Mouse (Mus musculus) neural tube, embryonic 13.5 days (tissue): ENCODE measurements around the gene Asic2. TPM values are rescaled to one million over a fixed set of nuclear protein-coding genes. Genes with fewer than 3 reads are reported as not detected.

Source experiments
- ATAC-seq: fragments of 200-750 bp; cut with Nextera tagmentation; 2 replicates; pipeline ENCODE4 v1.8.0; 2017; ENCODE audit warnings: low read depth, mild to moderate bottlenecking, moderate TSS enrichment, moderate library complexity
- H3K27ac ChIP-seq: fragments of 300-500 bp; sonication (generic); replicated peaks from 2 replicates; pipeline ENCODE4 v1.5.1; 2015; ENCODE audit warnings: moderate library complexity, mild to moderate bottlenecking, inconsistent platforms
- H3K27me3 ChIP-seq: fragments of 300-500 bp; sonication (generic); 2 replicates; pipeline ENCODE4 v1.6.1; 2015; ENCODE audit warnings: mild to moderate bottlenecking, inconsistent platforms
- H3K36me3 ChIP-seq: fragments of 300-500 bp; sonication (generic); 2 replicates; pipeline ENCODE4 v1.6.1; 2015; ENCODE audit warnings: mild to moderate bottlenecking, inconsistent platforms
- H3K4me1 ChIP-seq: fragments of 300-500 bp; sonication (generic); replicated peaks from 2 replicates; pipeline ENCODE4 v1.6.1; 2015; ENCODE audit warnings: inconsistent platforms
- H3K4me2 ChIP-seq: fragments of 300-500 bp; sonication (generic); 2 replicates; pipeline ENCODE4 v1.6.1; 2015; ENCODE audit warnings: inconsistent platforms, mild to moderate bottlenecking, moderate library complexity
- H3K4me3 ChIP-seq: fragments of 300-500 bp; sonication (generic); 2 replicates; pipeline ENCODE4 v1.5.1; 2015; ENCODE audit warnings: mild to moderate bottlenecking, inconsistent platforms
- H3K9ac ChIP-seq: fragments of 300-500 bp; sonication (generic); 2 replicates; pipeline ENCODE4 v1.6.1; 2015; ENCODE audit warnings: moderate library complexity, mild to moderate bottlenecking, inconsistent platforms
- H3K9me3 ChIP-seq: fragments of 300-500 bp; sonication (generic); 2 replicates; pipeline ENCODE4 v1.6.1; 2016; ENCODE audit warnings: inconsistent platforms
- WGBS: fragments of 180-500 bp; shearing (Covaris S2); methylation state at CpG from one replicate; pipeline ENCODE4 v1.1.7; 2015; 5-methylcytosine and 5-hydroxymethylcytosine counted together
- polyA plus RNA-seq: library from polyadenylated mRNA; unstranded; fragments of >200 nt; fragmentation: Nextera tagmentation; extraction: Ambion mirVana; gene quantifications from 2 replicates; pipeline ENCODE4 v1.2.1, GENCODE M21; 2015

The Asic2 gene
- polyA plus RNA-seq, 1 experiment from 2014 or later: 9.1 TPM

DNA sequence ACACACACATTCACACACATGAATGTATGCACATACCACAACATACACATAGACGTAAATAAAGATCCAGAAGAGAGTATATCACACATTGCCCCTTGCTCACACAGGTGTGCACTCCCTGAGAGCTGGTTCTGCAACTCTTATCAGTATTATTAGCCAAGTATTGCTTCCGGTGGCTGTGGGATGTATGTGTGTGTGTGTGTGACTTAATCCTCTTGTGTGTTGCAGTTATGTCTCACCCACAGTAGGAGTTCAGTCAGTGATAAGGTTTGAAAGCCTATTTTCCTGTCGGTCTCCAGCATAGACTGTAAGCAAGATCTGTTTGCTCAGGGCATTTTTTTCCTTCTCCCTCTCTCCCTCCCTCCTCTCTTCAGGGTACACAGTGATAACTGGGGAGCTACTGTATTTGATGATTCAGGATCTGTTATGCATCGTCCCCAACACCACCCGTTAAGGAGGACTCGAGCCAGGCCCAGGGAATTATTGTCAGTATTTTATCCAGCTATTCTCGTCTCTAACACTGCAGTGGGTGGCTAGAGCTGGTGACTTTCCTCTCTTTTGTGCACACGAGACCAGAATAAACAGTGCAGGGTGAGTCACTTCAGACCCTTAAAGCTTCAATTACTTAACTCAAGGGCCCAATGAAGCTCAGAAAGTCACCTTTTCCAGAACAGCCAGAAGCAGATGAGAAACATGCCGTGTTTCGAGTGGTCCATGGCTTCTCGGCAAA is 888.0 kb downstream of the Asic2 start:
- no peaks in the 10 kb centered on the region for H3K27me3 ChIP-seq
- no peaks in the 10 kb centered on the region for H3K9me3 ChIP-seq
- no peak for ATAC-seq
- no peak overlapping the region for H3K4me3 ChIP-seq
- no peak overlapping the region for H3K4me2 ChIP-seq
- WGBS: 72% methylated on average over 11 of the region's 11 CpGs
- no peaks in the 10 kb centered on the region for H3K36me3 ChIP-seq
- no peak overlapping the region for H3K27ac ChIP-seq
- peaks cover 6% of the 10 kb centered on the region; the same call in 1 of the 2 replicates for H3K4me1 ChIP-seq
- H3K9ac ChIP-seq: no peak overlapping the region

DNA sequence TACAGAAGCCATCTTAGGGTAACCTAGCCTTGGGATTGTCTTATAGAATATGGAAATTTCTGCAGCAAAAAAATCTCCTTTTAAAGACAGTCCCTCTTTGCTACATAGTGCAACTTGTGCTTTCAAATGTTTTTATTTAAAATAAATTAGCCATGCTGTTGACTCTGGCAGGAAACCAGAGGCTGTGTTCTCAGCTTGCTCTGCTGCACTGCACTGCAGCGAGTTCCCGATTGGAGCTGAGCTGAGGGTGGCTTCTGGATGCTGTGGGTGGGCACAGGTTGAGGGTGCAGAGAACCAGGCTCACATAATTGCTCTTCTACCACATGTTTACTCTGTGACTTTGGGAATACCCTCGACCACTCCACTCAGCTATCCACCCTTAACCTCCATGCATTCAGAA is 889.0 kb downstream of the Asic2 start:
- no peak for ATAC-seq
- Histone ChIP-seq H3K9ac (no peak overlapping the region), H3K4me3 (no peak overlapping the region), H3K4me2 (no peak overlapping the region), H3K9me3 (no peaks in the 10 kb centered on the region), H3K27me3 (no peaks in the 10 kb centered on the region), H3K4me1 (no peaks in the 10 kb centered on the region; the same call in 1 of the 2 replicates), H3K27ac (no peak overlapping the region), H3K36me3 (no peaks in the 10 kb centered on the region)
- WGBS: 66% methylated on average over 3 of the region's 3 CpGs

DNA sequence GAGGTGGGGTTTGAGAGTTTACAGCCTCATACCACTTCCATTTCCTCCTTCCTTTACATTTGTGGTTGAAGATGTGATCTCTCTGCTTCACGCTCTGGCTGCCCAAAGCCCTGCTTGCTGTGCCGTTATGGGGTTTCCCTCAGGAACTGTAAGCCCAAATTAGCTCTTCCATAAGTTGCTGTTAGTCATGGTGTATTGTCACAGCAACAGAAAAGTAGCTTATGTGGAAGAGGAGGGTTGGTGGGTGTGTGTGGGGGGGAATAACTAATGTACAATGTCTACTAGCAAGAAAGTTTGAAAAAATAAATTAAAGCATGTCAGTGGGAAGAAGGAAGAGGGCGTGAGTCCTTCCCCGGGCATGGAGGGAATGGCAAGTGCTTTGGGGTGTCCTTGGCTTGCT is 896.4 kb downstream of the Asic2 start:
- no peak overlapping the region for H3K9ac ChIP-seq
- 81% methylated on average over 4 of the region's 4 CpGs for WGBS
- no peaks in the 10 kb centered on the region for H3K4me1 ChIP-seq
- no peak overlapping the region for H3K27ac ChIP-seq
- no peaks in the 10 kb centered on the region for H3K36me3 ChIP-seq
- no peak for ATAC-seq
- H3K4me3 ChIP-seq: no peak overlapping the region
- H3K9me3 ChIP-seq: no peaks in the 10 kb centered on the region
- no peaks in the 10 kb centered on the region for H3K27me3 ChIP-seq
- no peak overlapping the region for H3K4me2 ChIP-seq

DNA sequence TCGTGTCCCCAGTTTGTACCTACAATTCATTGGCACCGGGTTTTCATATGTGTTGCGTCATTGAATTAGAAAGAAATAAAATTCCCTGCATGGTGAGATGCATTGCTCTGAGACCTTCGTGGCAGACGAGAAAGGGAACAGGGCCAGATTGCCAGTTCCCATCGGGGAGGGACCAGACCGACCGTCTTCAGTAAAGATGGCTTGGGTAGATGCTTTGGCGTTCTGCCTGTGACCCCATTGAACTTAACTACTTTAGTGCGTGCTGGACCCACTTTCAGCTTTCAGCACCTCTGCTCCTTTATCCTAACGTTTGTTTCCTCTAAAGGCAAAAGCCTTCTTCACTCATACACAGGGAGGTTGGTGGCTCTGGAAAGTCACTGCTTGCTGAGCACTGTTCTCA is 902.9 kb downstream of the Asic2 start:
- no peak for ATAC-seq
- no peaks in the 10 kb centered on the region for H3K9me3 ChIP-seq
- 87% methylated on average over 11 of the region's 11 CpGs for WGBS

DNA sequence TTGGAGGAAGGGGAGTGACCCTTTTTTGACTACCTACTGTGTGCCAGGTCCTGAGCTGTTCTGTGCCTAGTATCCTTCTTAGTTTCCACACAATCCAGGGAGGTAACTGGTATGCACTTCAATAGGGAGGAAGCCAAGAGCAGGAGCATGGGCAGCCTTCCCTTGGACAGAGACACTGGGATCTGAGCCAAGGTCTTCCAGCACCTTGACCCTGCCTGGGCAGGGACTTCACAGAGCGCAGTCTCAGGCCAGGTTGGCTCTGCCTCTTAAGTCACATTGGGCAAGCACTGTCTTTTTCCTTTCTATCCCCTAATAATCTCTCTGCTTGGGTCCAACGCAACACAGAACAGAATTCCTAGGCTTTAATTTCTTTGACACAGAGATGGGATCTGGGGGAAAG is 904.3 kb downstream of the Asic2 start:
- Histone ChIP-seq H3K4me3 (no peak overlapping the region), H3K9ac (no peak overlapping the region), H3K27me3 (no peaks in the 10 kb centered on the region), H3K36me3 (no peaks in the 10 kb centered on the region), H3K4me1 (no peaks in the 10 kb centered on the region), H3K27ac (no peak overlapping the region), H3K9me3 (no peaks in the 10 kb centered on the region), H3K4me2 (no peak overlapping the region)
- whole genome bisulfite sequencing: 91% methylated on average over 2 of the region's 2 CpGs
- no peak for ATAC-seq

More for the DNA sequence above, 902.9 kb downstream of the Asic2 start:
- Histone ChIP-seq H3K4me3 (no peak overlapping the region), H3K4me1 (no peaks in the 10 kb centered on the region), H3K36me3 (no peaks in the 10 kb centered on the region), H3K27me3 (no peaks in the 10 kb centered on the region), H3K9ac (no peak overlapping the region), H3K4me2 (no peak overlapping the region), H3K27ac (no peak overlapping the region)

DNA sequence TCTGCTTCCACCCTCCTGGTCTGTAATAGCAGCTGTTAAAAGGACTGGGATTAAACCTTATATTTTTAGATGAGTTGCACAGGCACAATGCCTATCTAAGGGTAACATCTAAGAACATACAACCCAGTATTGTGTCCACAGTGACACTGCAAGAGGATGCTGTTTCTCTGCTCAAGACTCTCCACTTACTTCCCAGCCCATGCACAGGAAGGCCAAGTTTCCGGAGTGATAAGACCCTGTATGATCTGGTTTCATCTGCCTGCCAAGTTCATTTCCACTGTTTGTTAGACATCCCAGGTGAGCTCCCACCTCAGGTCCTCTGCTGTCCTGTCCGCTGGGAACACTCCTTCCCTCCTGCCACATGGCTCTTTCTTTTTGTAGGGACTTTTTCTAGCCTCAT is 908.2 kb downstream of the Asic2 start:
- no peaks in the 10 kb centered on the region for H3K9me3 ChIP-seq
- H3K9ac ChIP-seq: no peak overlapping the region
- no peak for ATAC-seq
- no peaks in the 10 kb centered on the region for H3K36me3 ChIP-seq
- 97% methylated on average over 2 of the region's 2 CpGs for WGBS
- no peak overlapping the region for H3K4me2 ChIP-seq
- H3K4me1 ChIP-seq: peaks cover 22% of the 10 kb centered on the region
- no peak overlapping the region for H3K27ac ChIP-seq
- H3K4me3 ChIP-seq: no peak overlapping the region
- H3K27me3 ChIP-seq: no peaks in the 10 kb centered on the region

DNA sequence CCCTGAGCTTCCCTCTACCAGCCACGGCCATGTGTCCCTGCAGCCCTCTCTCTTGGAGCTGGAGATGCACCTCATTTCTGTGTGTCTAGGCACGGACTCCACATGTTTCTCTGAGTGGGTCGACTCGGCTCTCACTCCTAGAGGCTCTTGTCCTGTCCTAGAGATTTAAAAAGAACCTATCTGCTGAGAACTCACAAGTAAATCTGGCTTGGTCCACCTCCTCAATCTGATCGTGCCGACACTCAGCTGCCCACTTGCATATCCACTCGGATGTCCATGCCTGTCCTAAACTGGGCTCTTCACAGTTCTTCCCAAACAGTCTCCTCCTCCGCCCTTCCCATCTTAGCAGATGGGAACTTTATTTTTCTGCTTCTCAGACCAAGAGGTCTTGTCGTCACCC is 908.7 kb downstream of the Asic2 start:
- 96% methylated on average over 9 of the region's 9 CpGs for WGBS
- no peaks in the 10 kb centered on the region for H3K27me3 ChIP-seq
- H3K4me2 ChIP-seq: no peak overlapping the region
- H3K9me3 ChIP-seq: no peaks in the 10 kb centered on the region
- no peak overlapping the region for H3K4me3 ChIP-seq
- H3K4me1 ChIP-seq: peaks cover 22% of the 10 kb centered on the region
- H3K9ac ChIP-seq: no peak overlapping the region
- no peak overlapping the region for H3K27ac ChIP-seq
- ATAC-seq: no peak
- H3K36me3 ChIP-seq: no peaks in the 10 kb centered on the region

DNA sequence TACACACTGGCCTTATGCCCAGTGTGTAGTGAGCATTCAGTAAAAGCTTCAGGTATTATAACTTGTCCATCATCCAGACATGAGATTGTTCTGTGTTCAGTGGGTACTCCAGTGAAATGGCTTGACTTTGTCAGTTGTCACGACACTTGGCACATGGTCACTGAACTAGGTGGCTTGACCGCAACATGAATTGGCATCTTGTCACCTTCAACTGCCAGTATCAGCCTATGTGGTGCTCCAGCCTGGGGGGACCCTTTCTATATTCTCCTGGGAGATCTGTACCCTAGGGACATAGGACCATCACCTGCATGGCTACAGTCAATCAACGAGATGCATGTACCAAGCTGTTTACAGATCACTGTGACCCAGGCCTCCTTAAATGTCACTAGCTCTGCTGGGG is 910.8 kb downstream of the Asic2 start:
- no peak overlapping the region for H3K27ac ChIP-seq
- no peaks in the 10 kb centered on the region for H3K27me3 ChIP-seq
- H3K9me3 ChIP-seq: no peaks in the 10 kb centered on the region
- no peak overlapping the region for H3K9ac ChIP-seq
- 89% methylated on average over 3 of the region's 3 CpGs for WGBS
- ATAC-seq: no peak
- no peak overlapping the region for H3K4me3 ChIP-seq
- no peaks in the 10 kb centered on the region for H3K36me3 ChIP-seq
- no peak overlapping the region for H3K4me2 ChIP-seq
- peaks cover 28% of the 10 kb centered on the region for H3K4me1 ChIP-seq

DNA sequence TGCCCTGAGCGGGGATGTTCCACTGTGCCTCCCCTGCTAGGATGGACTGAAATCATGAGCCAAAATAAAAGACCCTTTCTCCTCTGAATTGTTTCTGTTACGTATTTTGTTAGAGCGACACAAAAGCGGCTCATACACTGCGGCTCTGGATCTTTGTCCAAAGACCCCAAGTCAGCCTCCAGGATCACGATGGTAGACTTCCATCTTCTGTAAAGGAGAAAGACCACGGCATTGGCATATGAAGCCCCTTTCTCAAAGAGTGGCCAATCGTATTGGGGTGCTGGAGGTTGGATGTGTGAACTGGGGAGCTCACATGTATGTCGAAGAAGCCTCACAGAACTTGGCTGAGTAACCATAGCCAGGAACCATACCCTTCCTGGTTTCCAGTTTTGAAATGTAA is 911.5 kb downstream of the Asic2 start:
- Histone ChIP-seq H3K4me2 (no peak overlapping the region), H3K27ac (no peak overlapping the region), H3K27me3 (no peaks in the 10 kb centered on the region), H3K9me3 (no peaks in the 10 kb centered on the region), H3K9ac (no peak overlapping the region), H3K4me3 (no peak overlapping the region), H3K4me1 (peaks cover 35% of the 10 kb centered on the region), H3K36me3 (no peaks in the 10 kb centered on the region)
- WGBS: 92% methylated on average over 9 of the region's 9 CpGs
- no peak for ATAC-seq

DNA sequence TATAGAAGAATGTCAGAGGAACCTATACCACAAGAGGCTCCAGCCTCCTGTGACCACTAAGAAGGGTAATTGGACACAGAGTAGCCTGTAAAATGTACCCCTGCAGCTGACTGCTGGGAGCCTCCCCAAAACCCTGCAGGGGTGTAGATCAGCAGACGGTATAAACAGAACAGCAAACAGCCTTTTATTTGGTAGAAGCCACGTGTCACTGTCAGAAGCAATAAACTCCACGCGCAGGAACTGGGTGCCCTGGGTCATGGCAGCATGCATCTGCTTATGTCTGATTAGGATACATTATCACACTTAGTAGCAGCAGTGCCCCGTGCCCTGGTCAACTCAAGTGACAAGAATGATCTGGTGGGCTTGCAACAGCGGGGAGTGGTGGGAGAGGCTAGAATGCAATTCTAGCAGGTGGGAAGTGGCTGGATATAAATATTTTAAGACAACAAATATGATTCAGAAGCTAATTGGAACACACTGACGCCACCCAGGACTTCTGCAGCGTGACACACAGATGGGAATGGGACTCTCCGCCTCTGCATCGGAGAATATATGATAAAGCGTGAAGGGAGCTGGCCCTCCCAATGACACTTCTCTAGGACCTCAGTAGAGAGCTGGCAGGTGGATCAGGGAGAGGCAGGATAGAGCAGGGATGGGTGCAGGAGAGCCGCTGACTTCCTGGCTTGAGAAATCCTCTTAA is 912.7 kb downstream of the Asic2 start:
- ATAC-seq: no peak
- Histone ChIP-seq H3K36me3 (no peaks in the 10 kb centered on the region), H3K9me3 (no peaks in the 10 kb centered on the region), H3K9ac (no peak overlapping the region), H3K27me3 (no peaks in the 10 kb centered on the region), H3K4me3 (no peak overlapping the region), H3K27ac (no peak overlapping the region), H3K4me1 (peaks cover 39% of the 10 kb centered on the region), H3K4me2 (no peak overlapping the region)
- 62% methylated on average over 12 of the region's 12 CpGs for WGBS

DNA sequence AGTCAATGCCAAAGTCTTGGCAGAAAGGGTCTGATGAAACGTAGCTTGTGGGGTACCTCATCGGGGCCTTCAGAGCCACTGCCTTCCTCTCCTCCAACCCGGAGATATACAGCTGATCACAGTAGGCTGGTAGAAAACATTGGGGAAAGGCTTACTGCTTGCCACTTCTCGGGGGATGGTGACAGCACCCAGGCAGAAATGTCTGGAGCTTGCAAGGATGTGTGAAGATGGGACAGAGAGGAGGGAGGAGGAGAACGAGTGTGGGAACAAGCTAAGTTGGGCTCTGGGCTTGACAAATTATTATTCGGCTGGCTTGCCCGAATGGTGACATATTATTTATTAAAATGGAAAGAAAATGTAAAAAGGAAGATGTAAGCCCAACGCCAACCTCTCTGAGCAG is 914.4 kb downstream of the Asic2 start:
- Histone ChIP-seq H3K27ac (no peak overlapping the region), H3K4me1 (peaks cover 39% of the 10 kb centered on the region), H3K9me3 (no peaks in the 10 kb centered on the region), H3K9ac (no peak overlapping the region), H3K4me2 (no peak overlapping the region), H3K4me3 (no peak overlapping the region), H3K36me3 (no peaks in the 10 kb centered on the region), H3K27me3 (no peaks in the 10 kb centered on the region)
- no peak for ATAC-seq
- WGBS: 91% methylated on average over 8 of the region's 8 CpGs

DNA sequence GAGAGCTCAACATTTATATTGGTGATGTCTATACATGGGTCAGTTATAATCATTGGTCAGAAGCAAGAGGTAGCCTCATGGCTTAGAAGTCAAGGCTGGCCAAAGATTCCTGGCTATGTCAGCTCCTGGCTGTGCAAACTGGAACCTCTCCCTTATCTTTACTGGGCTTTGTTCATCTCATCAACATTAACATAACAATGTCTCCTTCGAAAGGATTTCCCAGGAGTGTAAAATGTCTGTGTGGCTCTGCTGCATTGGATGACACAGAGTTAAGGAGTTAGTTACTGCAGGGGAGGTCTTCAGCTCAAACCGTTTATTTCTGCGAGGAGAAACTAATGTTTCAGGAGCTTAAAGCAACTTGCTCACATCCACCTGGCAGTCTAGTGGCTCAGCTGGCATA is 926.6 kb downstream of the Asic2 start:
- Histone ChIP-seq H3K4me1 (peaks cover 14% of the 10 kb centered on the region), H3K27ac (no peak overlapping the region), H3K36me3 (no peaks in the 10 kb centered on the region), H3K9me3 (no peaks in the 10 kb centered on the region), H3K4me2 (no peak overlapping the region), H3K27me3 (no peaks in the 10 kb centered on the region), H3K4me3 (no peak overlapping the region), H3K9ac (no peak overlapping the region)
- WGBS: 37% methylated on average over 3 of the region's 3 CpGs
- ATAC-seq: no peak

DNA sequence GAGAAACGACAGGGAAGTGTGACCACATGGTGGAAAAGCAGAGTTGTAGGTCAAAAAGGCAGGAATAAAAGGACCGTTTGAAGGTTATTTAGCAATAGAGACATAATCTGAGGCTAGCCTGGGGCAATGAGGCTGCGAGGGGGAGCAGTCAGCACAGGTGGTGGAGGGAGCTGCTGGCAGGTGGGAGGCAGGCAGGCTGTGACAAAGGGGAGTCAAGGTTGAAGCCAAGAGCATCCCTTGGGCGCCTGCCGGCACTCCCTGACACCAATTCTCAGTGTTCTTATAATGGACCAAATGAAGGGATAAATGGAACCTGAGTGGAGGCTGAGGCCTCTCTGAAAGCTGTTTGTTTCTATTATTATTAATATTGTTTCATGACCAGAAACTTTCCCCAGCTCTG is 928.3 kb downstream of the Asic2 start:
- WGBS: 52% methylated on average over 5 of the region's 5 CpGs
- Histone ChIP-seq H3K4me2 (no peak overlapping the region), H3K4me1 (peaks cover 14% of the 10 kb centered on the region), H3K9ac (no peak overlapping the region), H3K36me3 (no peaks in the 10 kb centered on the region), H3K9me3 (no peaks in the 10 kb centered on the region), H3K27ac (no peak overlapping the region), H3K27me3 (no peaks in the 10 kb centered on the region), H3K4me3 (no peak overlapping the region)
- ATAC-seq: no peak
